Mouse (Mus musculus) forebrain, embryonic 16.5 days (tissue): ENCODE measurements at regions not wholly inside any gene's neighbourhood (a gene's known extent, or its start where the extent isn't known, plus 50 kb on each side); places are given as distances from the start of the nearest gene placed in this dataset.

Experiments
- ATAC-seq: fragments of 200-750 bp; cut with Nextera tagmentation; 2 replicates; pipeline ENCODE4 v1.8.0; 2017; ENCODE audit warnings: mild to moderate bottlenecking, moderate library complexity
- H3K27ac ChIP-seq: fragments of 300-500 bp; sonication (generic); 2 replicates; pipeline ENCODE4 v1.5.1; 2014; ENCODE audit warnings: low read length, control low read depth
- H3K27me3 ChIP-seq: fragments of 300-500 bp; sonication (generic); replicated peaks from 2 replicates; pipeline ENCODE4 v1.6.1; 2014; ENCODE audit warnings: low read length; ENCODE audit not compliant: control insufficient read depth, insufficient read depth
- H3K36me3 ChIP-seq: fragments of 300-500 bp; sonication (generic); 2 replicates; pipeline ENCODE4 v1.6.1; 2014; ENCODE audit not compliant: control insufficient read depth, insufficient read depth
- H3K4me1 ChIP-seq: fragments of 300-500 bp; sonication (generic); replicated peaks from 2 replicates; pipeline ENCODE4 v1.6.1; 2014; ENCODE audit warnings: low read length; ENCODE audit not compliant: control insufficient read depth, insufficient read depth
- H3K4me2 ChIP-seq: fragments of 300-500 bp; sonication (generic); 2 replicates; pipeline ENCODE4 v1.6.1; 2014; ENCODE audit warnings: mild to moderate bottlenecking, low read length, control low read depth
- H3K4me3 ChIP-seq: fragments of 300-500 bp; sonication (generic); replicated peaks from 2 replicates; pipeline ENCODE4 v1.5.1; 2014; ENCODE audit warnings: mild to moderate bottlenecking, low read length, control low read depth
- H3K9ac ChIP-seq: fragments of 300-500 bp; sonication (generic); replicated peaks from 2 replicates; pipeline ENCODE4 v1.6.1; 2014; ENCODE audit warnings: low read depth, low read length, control low read depth
- H3K9me3 ChIP-seq: fragments of 300-500 bp; sonication (generic); 2 replicates; pipeline ENCODE4 v1.6.1; 2016; ENCODE audit warnings: low read length; ENCODE audit not compliant: control insufficient read depth
- WGBS: fragments of 180-500 bp; shearing (Covaris S2); extraction: QIAGEN DNeasy Blood & Tissue Kit; methylation state at CpG from one replicate; pipeline ENCODE4 v1.1.7; 2014; 5-methylcytosine and 5-hydroxymethylcytosine counted together

DNA sequence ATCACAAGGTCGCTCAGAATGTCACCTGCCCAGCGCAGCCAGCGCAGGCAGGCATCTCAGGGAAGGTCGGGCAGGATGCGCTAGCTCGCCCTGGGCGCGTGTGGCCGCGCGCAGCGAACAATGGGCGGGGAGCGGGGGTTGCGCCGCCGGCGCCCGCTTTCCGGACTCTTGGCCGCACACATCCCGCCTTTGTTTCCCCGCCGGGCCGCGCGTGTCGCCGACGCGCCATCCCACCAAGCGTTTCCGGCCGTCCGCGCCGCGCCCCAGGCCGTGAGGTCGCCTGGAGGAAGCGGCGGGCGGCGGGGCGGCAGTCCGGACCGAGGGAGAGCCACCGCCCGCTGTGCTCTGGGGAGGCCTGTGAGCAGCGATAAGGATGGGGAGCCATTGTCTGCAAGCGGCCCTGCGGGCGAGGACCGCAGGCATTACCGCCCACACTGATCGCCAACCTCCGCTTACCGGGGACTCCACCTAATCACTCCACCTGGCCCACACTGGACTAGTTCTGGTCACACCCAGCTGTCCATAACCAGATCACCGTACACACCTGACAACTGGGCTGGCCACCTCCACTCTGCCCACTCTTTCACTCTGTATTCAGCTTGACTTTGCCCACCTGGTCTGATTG lies 354.3 kb upstream of the Gm10295 start:
- peaks cover 5% of the 10 kb centered on the region; the same call in 1 of the 2 replicates for H3K4me1 ChIP-seq
- H3K4me2 ChIP-seq: peak overlapping the region; percentile 86
- peak overlapping the region; percentile 95 for H3K9ac ChIP-seq
- H3K36me3 ChIP-seq: no peaks in the 10 kb centered on the region
- WGBS: under 1% methylated on average over 52 of the region's 59 CpGs
- no peaks in the 10 kb centered on the region for H3K9me3 ChIP-seq
- ATAC-seq: peak; percentile 89
- no peaks in the 10 kb centered on the region for H3K27me3 ChIP-seq
- H3K4me3 ChIP-seq: peak overlapping the region; percentile 61
- H3K27ac ChIP-seq: 0 out of 2 replicates have a peak overlapping the region, but pooled peaks have one; percentile 17

DNA sequence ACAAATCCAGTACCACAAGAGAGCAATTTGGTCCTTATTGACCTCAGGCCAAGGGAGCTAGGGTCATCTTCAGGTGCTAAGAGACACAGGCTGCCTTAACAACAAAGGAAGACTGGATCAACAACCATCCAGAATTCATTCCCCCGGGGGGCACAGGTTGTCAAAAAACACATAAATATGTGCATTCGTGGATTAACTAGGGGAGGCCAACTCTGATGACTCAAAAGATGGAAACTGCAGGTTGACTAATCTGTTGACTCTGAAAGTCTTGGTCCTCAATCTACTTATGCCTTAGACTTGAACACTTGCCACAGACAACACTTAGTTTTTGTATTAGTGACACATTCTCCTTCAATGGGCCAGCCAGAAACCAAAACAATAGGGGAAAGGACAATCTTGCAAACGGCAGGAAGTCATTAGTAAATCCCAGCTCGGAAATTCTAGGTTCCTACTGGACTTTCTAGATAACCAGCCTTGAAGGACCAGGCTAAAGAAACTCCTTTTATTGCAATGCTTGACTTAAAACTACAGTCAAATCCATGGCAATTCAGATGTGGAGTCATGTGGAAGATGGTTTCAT lies 353.5 kb upstream of the Gm10295 start:
- Histone ChIP-seq H3K27ac (no peak overlapping the region), H3K4me1 (peaks cover 5% of the 10 kb centered on the region; the same call in 1 of the 2 replicates), H3K4me3 (peak overlapping the region; percentile 61), H3K9ac (peak overlapping the region; percentile 95; the same call in 1 of the 2 replicates), H3K4me2 (peak overlapping the region; percentile 86), H3K36me3 (no peaks in the 10 kb centered on the region), H3K27me3 (no peaks in the 10 kb centered on the region), H3K9me3 (no peaks in the 10 kb centered on the region)
- ATAC-seq: no peak
- WGBS: 57% methylated on average over 4 of the region's 4 CpGs
